Mouse (Mus musculus): ENCODE data around the gene Agbl1.
A peak's percentile ranks its signal among the peaks of the same experiment; 100 is the strongest.
"Not testable (repeated sequence)": the region's sequence is repeated elsewhere in the genome, so short reads cannot be mapped to it uniquely, and the experiment has no call there.

Gene Agbl1

GRCm38 (mm10) chr7:76597812-76598211, 368.1 kb downstream of the Agbl1 start:
- DNase-seq = no peak

GRCm38 (mm10) chr7:76600050-76600690, 370.5 kb downstream of the Agbl1 start:
- DNase-seq = no peak

GRCm38 (mm10) chr7:76629528-76629927, 399.8 kb downstream of the Agbl1 start:
- peak; percentile 11 for DNase-seq

- no peak for DNase-seq
Measured at GRCm38 (mm10) chr7:76650984-76651383, 421.3 kb downstream of the Agbl1 start.

GRCm38 (mm10) chr7:76661072-76661471, 431.4 kb downstream of the Agbl1 start:
- peak; percentile 16 for DNase-seq

- DNase-seq = no peak
Measured at GRCm38 (mm10) chr7:76674856-76675255, 445.2 kb downstream of the Agbl1 start.

- no peak for DNase-seq
Measured at GRCm38 (mm10) chr7:76701224-76701623, 471.5 kb downstream of the Agbl1 start.

- not testable (repeated sequence) for DNase-seq
Measured at GRCm38 (mm10) chr7:76732220-76732619, 502.5 kb downstream of the Agbl1 start.

GRCm38 (mm10) chr7:76777237-76777855, 547.7 kb downstream of the Agbl1 start:
- no peak for DNase-seq

GRCm38 (mm10) chr7:76780446-76780845, 550.8 kb downstream of the Agbl1 start:
- no peak for DNase-seq

GRCm38 (mm10) chr7:76788561-76789306, 559.0 kb downstream of the Agbl1 start:
- no peak for DNase-seq

- no peak for DNase-seq
Measured at GRCm38 (mm10) chr7:76790041-76790440, 560.4 kb downstream of the Agbl1 start.

GRCm38 (mm10) chr7:76791247-76791646, 561.6 kb downstream of the Agbl1 start:
- no peak for DNase-seq

- DNase-seq = no peak
Measured at GRCm38 (mm10) chr7:76810003-76810402, 580.3 kb downstream of the Agbl1 start.

- DNase-seq = no peak
Measured at GRCm38 (mm10) chr7:76820571-76820970, 590.9 kb downstream of the Agbl1 start.

GRCm38 (mm10) chr7:76842146-76842545, 612.5 kb downstream of the Agbl1 start:
- no peak for DNase-seq

- DNase-seq = no peak
Measured at GRCm38 (mm10) chr7:76889416-76890209, 659.9 kb downstream of the Agbl1 start.

- DNase-seq = no peak
Measured at GRCm38 (mm10) chr7:76904096-76904495, 674.4 kb downstream of the Agbl1 start.

GRCm38 (mm10) chr7:76911672-76912071, 682.0 kb downstream of the Agbl1 start:
- no peak for DNase-seq

- DNase-seq = no peak
Measured at GRCm38 (mm10) chr7:76918871-76919270, 689.2 kb downstream of the Agbl1 start.

GRCm38 (mm10) chr7:76921671-76922070, 692.0 kb downstream of the Agbl1 start:
- DNase-seq = no peak

GRCm38 (mm10) chr7:76935219-76935618, 705.5 kb downstream of the Agbl1 start:
- DNase-seq = no peak

- DNase-seq = peak; percentile 45
Measured at GRCm38 (mm10) chr7:76941531-76941930, 711.8 kb downstream of the Agbl1 start.
